Mouse (Mus musculus): ENCODE measurements around the gene Kcnmb3. TPM values are rescaled to one million over a fixed set of nuclear protein-coding genes. Genes with fewer than 3 reads are reported as not detected.
"Not testable (repeated sequence)": the region's sequence is repeated elsewhere in the genome, so short reads cannot be mapped to it uniquely, and the experiment has no call there.

The Kcnmb3 gene
- polyA plus RNA-seq, 1 experiment = not detected

DNA sequence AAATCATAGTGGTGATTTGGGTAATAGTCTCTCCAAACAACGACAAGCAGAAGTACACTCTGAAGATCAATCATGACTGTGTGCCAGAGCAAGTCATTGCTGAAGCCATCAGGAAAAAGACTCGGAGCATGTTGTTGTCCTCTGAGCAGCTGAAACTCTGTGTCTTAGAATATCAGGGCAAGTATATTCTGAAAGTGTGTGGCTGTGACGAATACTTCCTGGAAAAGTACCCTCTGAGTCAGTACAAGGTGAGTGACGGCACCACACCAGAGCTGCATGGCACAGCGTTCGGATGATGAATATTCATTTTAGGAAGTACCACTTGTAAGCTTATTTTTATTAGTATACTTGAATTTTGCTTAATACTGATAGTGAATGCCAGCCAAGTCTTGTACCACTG, 54.2 kb downstream of the Kcnmb3 start:
- Histone ChIP-seq H3K4me1 (ENCODE audit: control insufficient read depth, insufficient read depth, low read length) (peaks cover 6% of the 10 kb centered on the region; the same call in 1 of the 2 replicates), H3K4me3 (replicated peaks; ENCODE audit: extremely low read depth, low read depth, low read length) (no peak overlapping the region)
- 85% methylated on average over 6 of the region's 6 CpGs for WGBS
- no peak for DNase-seq
- TF ChIP-seq POLR2A (IDR thresholded peaks at IDR 0.05; ENCODE audit: borderline replicate concordance, extremely low read depth, low read depth, low read length) = no peak
- TF ChIP-seq CTCF (IDR thresholded peaks at IDR 0.05; ENCODE audit: insufficient read depth, low read length) = no peak

DNA sequence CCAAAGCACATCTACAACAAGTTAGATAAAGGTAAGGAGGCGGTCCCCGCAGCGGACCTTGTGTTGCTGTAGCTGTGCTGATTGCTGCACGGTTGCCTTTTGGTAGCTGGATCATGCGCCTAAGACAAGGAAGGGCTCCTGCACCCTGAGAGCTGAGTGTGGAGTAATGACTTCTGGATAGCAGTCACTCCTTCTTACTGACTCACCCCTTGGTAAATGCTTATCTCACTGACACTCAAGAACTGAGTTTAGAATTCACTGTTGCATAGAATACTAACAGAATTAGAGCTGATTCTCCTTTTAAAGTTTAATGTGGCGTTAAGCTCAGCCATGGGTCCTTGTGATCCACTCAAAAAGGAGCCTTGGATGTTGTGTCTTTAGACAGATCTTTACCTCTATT, 54.7 kb downstream of the Kcnmb3 start:
- WGBS = 84% methylated on average over 6 of the region's 6 CpGs
- TF ChIP-seq CTCF (IDR thresholded peaks at IDR 0.05; ENCODE audit: insufficient read depth, low read length) (no peak), POLR2A (IDR thresholded peaks at IDR 0.05; ENCODE audit: borderline replicate concordance, extremely low read depth, low read depth, low read length) (no peak)
- Histone ChIP-seq H3K4me1 (ENCODE audit: control insufficient read depth, insufficient read depth, low read length) (peaks cover 8% of the 10 kb centered on the region; the same call in 1 of the 2 replicates), H3K4me3 (replicated peaks; ENCODE audit: extremely low read depth, low read depth, low read length) (no peak overlapping the region)
- no peak for DNase-seq

DNA sequence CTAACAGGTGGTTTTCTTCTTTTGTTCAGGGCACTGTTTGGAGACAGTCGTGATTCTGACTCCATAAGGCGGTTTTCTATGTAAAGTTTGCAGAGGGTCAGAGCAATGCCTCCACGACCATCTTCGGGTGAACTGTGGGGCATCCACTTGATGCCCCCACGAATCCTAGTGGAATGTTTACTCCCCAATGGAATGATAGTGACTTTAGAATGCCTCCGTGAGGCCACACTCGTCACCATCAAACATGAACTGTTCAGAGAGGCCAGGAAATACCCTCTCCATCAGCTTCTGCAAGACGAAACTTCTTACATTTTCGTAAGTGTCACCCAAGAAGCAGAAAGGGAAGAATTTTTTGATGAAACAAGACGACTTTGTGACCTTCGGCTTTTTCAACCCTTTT, 55.9 kb downstream of the Kcnmb3 start:
- WGBS = 68% methylated on average over 11 of the region's 11 CpGs
- TF ChIP-seq CTCF (IDR thresholded peaks at IDR 0.05; ENCODE audit: insufficient read depth, low read length) = no peak
- TF ChIP-seq POLR2A (IDR thresholded peaks at IDR 0.05; ENCODE audit: borderline replicate concordance, extremely low read depth, low read depth, low read length) = no peak
- DNase-seq = no peak
- Histone ChIP-seq H3K4me1 (ENCODE audit: control insufficient read depth, insufficient read depth, low read length) (peaks cover 8% of the 10 kb centered on the region; the same call in 1 of the 2 replicates), H3K4me3 (replicated peaks; ENCODE audit: extremely low read depth, low read depth, low read length) (no peak overlapping the region)

DNA sequence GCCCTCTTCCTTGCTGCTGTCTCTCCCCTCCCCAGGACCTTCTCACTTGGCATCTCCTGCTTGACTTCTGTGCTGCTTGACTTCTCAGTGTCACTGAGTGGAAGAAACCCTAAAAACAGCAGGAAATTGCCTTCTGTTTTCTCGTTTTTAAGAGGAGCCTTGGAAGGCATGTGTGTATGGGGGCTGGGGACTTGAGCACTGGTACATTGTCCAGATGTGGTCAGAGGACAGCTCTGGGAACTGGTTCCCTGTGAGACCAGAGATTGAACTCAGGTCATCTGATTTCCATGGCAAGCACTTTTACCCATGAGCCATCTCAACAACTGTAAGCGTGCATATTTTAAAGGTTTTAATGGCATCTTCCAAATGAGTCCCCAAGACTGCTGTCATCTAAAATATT, 58.0 kb downstream of the Kcnmb3 start:
- DNase-seq = no peak
- H3K4me3 ChIP-seq (replicated peaks; ENCODE audit: extremely low read depth, low read depth, low read length) = no peak overlapping the region
- no peak for TF ChIP-seq POLR2A (IDR thresholded peaks at IDR 0.05; ENCODE audit: borderline replicate concordance, extremely low read depth, low read depth, low read length)
- H3K4me1 ChIP-seq (ENCODE audit: control insufficient read depth, insufficient read depth, low read length) = peaks cover 16% of the 10 kb centered on the region
- 63% methylated on average over 2 of the region's 2 CpGs for WGBS

DNA sequence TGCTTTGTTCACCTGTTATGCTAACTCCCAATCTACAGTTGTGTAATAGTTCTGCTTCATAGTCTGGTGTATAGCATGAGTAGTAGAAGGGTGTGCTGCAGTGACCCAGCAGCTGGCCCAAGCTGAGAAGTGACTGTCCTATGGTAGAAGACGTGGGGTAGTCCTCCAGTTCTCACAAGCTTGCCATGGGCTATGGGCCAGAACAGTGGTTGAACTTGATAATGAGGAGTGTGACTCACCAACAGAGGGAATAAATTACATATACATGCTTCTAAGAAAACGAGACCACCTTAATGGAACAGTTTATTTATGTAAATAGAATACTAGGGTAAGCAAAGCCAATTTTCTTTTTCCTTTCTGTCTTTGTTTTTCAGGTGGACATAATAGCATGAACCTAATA, 61.6 kb downstream of the Kcnmb3 start:
- WGBS = 14% methylated on average over 2 of the region's 2 CpGs
- peaks cover 25% of the 10 kb centered on the region for H3K4me1 ChIP-seq (ENCODE audit: control insufficient read depth, insufficient read depth, low read length)
- H3K4me3 ChIP-seq (replicated peaks; ENCODE audit: extremely low read depth, low read depth, low read length) = no peak overlapping the region
- no peak for DNase-seq
- TF ChIP-seq CTCF (IDR thresholded peaks at IDR 0.05; ENCODE audit: insufficient read depth, low read length) (no peak), POLR2A (IDR thresholded peaks at IDR 0.05; ENCODE audit: borderline replicate concordance, extremely low read depth, low read depth, low read length) (no peak)

DNA sequence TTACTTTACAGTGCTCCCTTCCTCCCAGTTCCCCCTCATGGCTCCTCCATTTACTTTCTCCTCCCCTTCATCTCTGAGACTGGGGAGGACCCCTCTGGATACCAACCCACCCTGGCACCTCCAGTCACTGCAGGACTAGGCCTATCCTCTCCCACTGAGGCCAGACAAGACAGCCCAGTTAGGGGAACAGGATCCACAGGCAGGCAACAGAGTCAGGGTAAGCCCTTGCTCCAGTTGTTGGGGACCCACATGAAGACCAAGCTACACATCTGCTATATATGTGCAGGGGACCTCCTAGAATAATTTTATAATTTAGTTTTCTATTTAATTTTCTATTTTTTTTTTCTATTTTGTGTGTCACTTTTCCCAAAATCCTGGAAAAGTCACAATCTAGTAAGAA, 62.7 kb downstream of the Kcnmb3 start:
- peaks cover 25% of the 10 kb centered on the region for H3K4me1 ChIP-seq (ENCODE audit: control insufficient read depth, insufficient read depth, low read length)
- DNase-seq; H3K4me3 ChIP-seq (replicated peaks; ENCODE audit: extremely low read depth, low read depth, low read length): not testable (repeated sequence)

DNA sequence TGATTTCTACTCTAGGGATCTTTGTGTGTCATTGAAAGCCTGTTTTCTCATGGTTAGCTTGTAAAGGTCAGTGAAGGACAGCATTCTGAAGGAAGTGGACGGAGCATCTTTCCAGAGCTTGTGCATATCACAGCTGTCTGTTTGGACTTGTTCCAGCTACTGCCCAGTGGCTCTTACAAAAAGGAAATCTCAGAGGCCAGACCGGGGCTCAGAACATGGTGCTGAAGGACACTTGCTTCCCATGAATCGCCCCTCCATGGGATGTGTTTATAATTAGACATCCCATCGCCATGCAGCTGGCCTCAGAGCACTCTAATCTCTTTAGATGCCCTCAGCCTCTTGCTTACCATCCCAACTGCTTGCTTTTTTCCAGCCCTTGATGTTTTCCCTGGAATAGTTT, 63.1 kb downstream of the Kcnmb3 start:
- no peak overlapping the region for H3K4me3 ChIP-seq (replicated peaks; ENCODE audit: extremely low read depth, low read depth, low read length)
- no peak for DNase-seq
- 13% methylated on average over 4 of the region's 4 CpGs for WGBS
- TF ChIP-seq CTCF (IDR thresholded peaks at IDR 0.05; ENCODE audit: insufficient read depth, low read length) (no peak), POLR2A (IDR thresholded peaks at IDR 0.05; ENCODE audit: borderline replicate concordance, extremely low read depth, low read depth, low read length) (no peak)
- peaks cover 25% of the 10 kb centered on the region for H3K4me1 ChIP-seq (ENCODE audit: control insufficient read depth, insufficient read depth, low read length)

DNA sequence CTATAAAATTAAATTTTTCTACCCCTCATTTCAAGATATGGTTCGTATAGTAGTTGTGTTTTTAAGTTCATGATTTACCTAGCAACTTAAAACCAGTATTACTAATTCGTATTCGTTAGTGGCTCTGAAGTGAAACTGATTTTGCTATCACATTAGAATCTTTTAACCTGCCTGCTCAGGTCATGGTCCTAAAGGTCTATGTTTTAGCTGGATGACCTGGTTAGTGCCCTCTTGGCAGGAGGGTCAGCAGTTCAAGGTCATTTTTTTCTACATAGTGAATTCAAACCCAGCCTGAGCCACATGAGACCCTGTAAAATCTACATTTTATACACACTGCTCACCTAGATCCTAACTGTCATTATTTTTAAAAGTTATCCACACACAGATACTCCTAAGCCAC, 63.7 kb downstream of the Kcnmb3 start:
- no peak for TF ChIP-seq CTCF (IDR thresholded peaks at IDR 0.05; ENCODE audit: insufficient read depth, low read length)
- no peak for TF ChIP-seq POLR2A (IDR thresholded peaks at IDR 0.05; ENCODE audit: borderline replicate concordance, extremely low read depth, low read depth, low read length)
- DNase-seq = no peak
- H3K4me3 ChIP-seq (replicated peaks; ENCODE audit: extremely low read depth, low read depth, low read length) = no peak overlapping the region
- H3K4me1 ChIP-seq (ENCODE audit: control insufficient read depth, insufficient read depth, low read length) = peaks cover 28% of the 10 kb centered on the region
- 76% methylated on average over 3 of the region's 3 CpGs for WGBS

DNA sequence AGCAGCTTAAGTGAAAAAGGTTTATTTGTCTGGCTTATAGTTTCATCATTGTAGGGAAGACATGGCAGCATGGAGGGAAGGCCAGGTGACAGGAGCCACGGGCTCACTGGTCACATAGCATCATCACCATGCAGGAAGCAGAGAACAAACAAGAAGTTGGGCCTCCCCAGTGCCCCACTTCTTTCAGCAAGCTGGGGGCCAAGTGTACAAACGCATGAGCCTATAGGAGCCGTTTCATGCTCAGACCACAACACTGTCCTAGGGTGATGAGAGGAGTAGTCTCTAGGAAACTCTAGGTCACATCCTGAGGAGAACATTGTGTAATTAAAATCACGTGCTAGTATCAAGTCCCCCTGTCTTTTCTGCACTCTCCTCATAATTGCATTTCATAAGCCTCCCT, 64.3 kb downstream of the Kcnmb3 start:
- WGBS = 24% methylated on average over 4 of the region's 4 CpGs
- no peak for TF ChIP-seq POLR2A (IDR thresholded peaks at IDR 0.05; ENCODE audit: borderline replicate concordance, extremely low read depth, low read depth, low read length)
- no peak for TF ChIP-seq CTCF (IDR thresholded peaks at IDR 0.05; ENCODE audit: insufficient read depth, low read length)
- H3K4me3 ChIP-seq (replicated peaks; ENCODE audit: extremely low read depth, low read depth, low read length) = no peak overlapping the region
- no peak for DNase-seq
- peaks cover 27% of the 10 kb centered on the region for H3K4me1 ChIP-seq (ENCODE audit: control insufficient read depth, insufficient read depth, low read length)

Other genes with a start within 250 kb of the Kcnmb3 start
- gene Zmat3, start 126.2 kb downstream of the Kcnmb3 start, polyA plus RNA-seq (2012; rRNA removed) = 7.3 and 10.8 TPM in 2 replicates
- 6.7 and 11.4 TPM in 2 replicates for gene Pik3ca, start 94.6 kb downstream of the Kcnmb3 start, polyA plus RNA-seq (2012; rRNA removed)
- gene Zfp639, start 18.0 kb upstream of the Kcnmb3 start, polyA plus RNA-seq (2012; rRNA removed) = 21.6 and 33.8 TPM in 2 replicates
- 8.0 and 12.4 TPM in 2 replicates for gene Mfn1, start 37.2 kb upstream of the Kcnmb3 start, polyA plus RNA-seq (2012; rRNA removed)
- 34.9 and 52.8 TPM in 2 replicates for gene Gnb4, start 124.4 kb upstream of the Kcnmb3 start, polyA plus RNA-seq (2012; rRNA removed)
- 13.6 and 18.9 TPM in 2 replicates for gene Actl6a, start 214.1 kb upstream of the Kcnmb3 start, polyA plus RNA-seq (2012; rRNA removed)
- 103 and 111 TPM in 2 replicates for gene Ndufb5, start 244.8 kb upstream of the Kcnmb3 start, polyA plus RNA-seq (2012; rRNA removed)
- gene Mrpl47, start 245.4 kb upstream of the Kcnmb3 start, polyA plus RNA-seq (2012; rRNA removed) = 1.2 and 2.0 TPM in 2 replicates

Data from lung, adult 2 months (tissue).